Mouse (Mus musculus) limb, embryonic 12.5 days (tissue): ENCODE measurements around the gene Plvap. TPM values are rescaled to one million over a fixed set of nuclear protein-coding genes. Genes with fewer than 3 reads are reported as not detected.

Source experiments
- ATAC-seq: fragments of 200-750 bp; cut with Nextera tagmentation; 2 replicates; pipeline ENCODE4 v1.8.0; 2017; ENCODE audit warnings: low read depth, moderate TSS enrichment; ENCODE audit not compliant: insufficient number of reproducible peaks, insufficient read depth, low FRiP score, low TSS enrichment
- H3K27ac ChIP-seq: fragments of 300-500 bp; sonication (generic); 2 replicates; pipeline ENCODE4 v1.5.1; 2016; ENCODE audit warnings: mild to moderate bottlenecking, moderate library complexity
- H3K27me3 ChIP-seq: fragments of 300-500 bp; sonication (generic); 2 replicates; pipeline ENCODE4 v1.6.1; 2016; ENCODE audit warnings: mild to moderate bottlenecking, moderate library complexity
- H3K36me3 ChIP-seq: fragments of 300-500 bp; sonication (generic); 2 replicates; pipeline ENCODE4 v1.6.1; 2016; ENCODE audit warnings: mild to moderate bottlenecking, moderate library complexity
- H3K4me1 ChIP-seq: fragments of 300-500 bp; sonication (generic); replicated peaks from 2 replicates; pipeline ENCODE4 v1.6.1; 2016
- H3K4me2 ChIP-seq: fragments of 300-500 bp; sonication (generic); 2 replicates; pipeline ENCODE4 v1.6.1; 2016; ENCODE audit warnings: mild to moderate bottlenecking, moderate library complexity
- H3K4me3 ChIP-seq: fragments of 300-500 bp; sonication (generic); replicated peaks from 2 replicates; pipeline ENCODE4 v1.5.1; 2016; ENCODE audit warnings: mild to moderate bottlenecking
- H3K9ac ChIP-seq: fragments of 300-500 bp; sonication (generic); replicated peaks from 2 replicates; pipeline ENCODE4 v1.6.1; 2016; ENCODE audit warnings: mild to moderate bottlenecking, moderate library complexity
- H3K9me3 ChIP-seq: fragments of 300-500 bp; sonication (generic); 2 replicates; pipeline ENCODE4 v1.6.1; 2016; ENCODE audit warnings: mild to moderate bottlenecking, moderate library complexity
- WGBS: fragments of 180-500 bp; shearing (Covaris S2); methylation state at CpG from one replicate; pipeline ENCODE4 v1.1.7; 2016; 5-methylcytosine and 5-hydroxymethylcytosine counted together
- polyA plus RNA-seq: library from polyadenylated mRNA; unstranded; fragments of >200 nt; fragmentation: Nextera tagmentation; extraction: Ambion mirVana; gene quantifications from 2 replicates; pipeline ENCODE4 v1.2.1, GENCODE M21; 2016

The Plvap gene
- polyA plus RNA-seq, 1 experiment from 2014 or later, result 62.5 TPM

DNA sequence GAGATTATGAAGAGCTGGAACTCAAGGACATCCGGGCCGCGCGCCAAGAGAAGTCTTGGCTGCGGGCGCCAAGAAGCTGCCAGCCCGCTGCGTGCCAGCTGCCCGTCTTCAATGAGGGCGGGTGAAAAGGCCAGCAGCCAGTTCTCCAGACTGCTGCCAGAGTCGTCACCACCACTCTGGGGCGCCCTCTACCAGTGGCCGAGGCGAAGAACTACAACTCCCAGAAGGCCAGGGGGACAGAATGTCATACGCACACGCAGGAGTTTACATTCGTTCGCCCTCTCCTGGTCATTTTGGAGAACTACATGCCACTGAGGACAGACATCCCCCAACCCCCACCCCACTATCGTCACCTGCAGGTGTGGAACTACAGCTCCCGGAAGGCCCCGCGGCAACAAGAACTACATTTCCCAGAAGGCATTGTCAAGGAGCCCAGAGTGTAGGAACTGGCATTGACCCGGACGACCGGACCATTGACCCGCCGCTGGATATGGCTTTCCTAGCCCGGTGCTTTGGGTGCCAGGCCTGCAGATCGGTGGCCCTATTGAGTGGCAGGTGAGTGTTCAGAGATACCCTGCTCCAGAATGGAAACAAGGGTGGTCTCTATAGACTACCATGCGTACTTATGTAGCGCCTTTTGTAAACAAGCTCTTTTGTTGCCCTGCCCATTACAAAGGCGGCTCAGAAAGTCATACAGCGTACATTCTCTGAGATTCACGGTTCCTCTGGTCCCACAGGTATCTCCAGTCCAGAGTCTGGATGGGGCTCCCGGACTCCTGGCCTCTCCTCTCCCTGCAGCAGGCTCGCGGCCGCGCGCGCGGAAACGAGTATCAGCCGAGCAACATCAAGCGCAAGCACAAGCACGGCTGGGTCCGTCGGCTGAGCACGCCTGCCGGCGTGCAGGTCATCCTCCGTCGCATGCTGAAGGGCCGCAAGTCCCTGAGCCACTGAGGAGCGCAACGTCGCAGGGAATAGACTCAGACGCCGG is 46.7 kb downstream of the Plvap start, which contains the start of gene Mrpl34:
Gene Mrpl34, plus strand, starts transcription at position 447 of the 988 bp plus-strand sequence.
- Histone ChIP-seq H3K4me2 (peak within 1 kb of the TSS; percentile 92), H3K4me3 (peak within 1 kb of the TSS; percentile 87), H3K4me1 (peaks cover 36% of the 10 kb centered on the region), H3K27ac (peak within 1 kb of the TSS; percentile 76), H3K9me3 (no peaks in the 10 kb centered on the region), H3K9ac (peak within 1 kb of the TSS; percentile 80), H3K36me3 (peaks cover 29% of the 10 kb centered on the region), H3K27me3 (no peaks in the 10 kb centered on the region)
- WGBS, result under 1% methylated on average over 59 of the region's 59 CpGs
- ATAC-seq, result peak; percentile 67

- ATAC-seq, result peak; percentile 82
- no peaks in the 10 kb centered on the region for H3K27me3 ChIP-seq
- WGBS, result under 1% methylated on average over 55 of the region's 55 CpGs
- peak within 1 kb of the TSS; percentile 80 for H3K9ac ChIP-seq
- H3K4me1 ChIP-seq, result peaks cover 32% of the 10 kb centered on the region
- H3K4me2 ChIP-seq, result peak within 1 kb of the TSS; percentile 92
- H3K27ac ChIP-seq, result peak within 1 kb of the TSS; percentile 76
- H3K4me3 ChIP-seq, result peak within 1 kb of the TSS; percentile 87
- peaks cover 43% of the 10 kb centered on the region for H3K36me3 ChIP-seq
- no peaks in the 10 kb centered on the region for H3K9me3 ChIP-seq
These were observed 48.1 kb downstream of the Plvap start, which contains the start of gene Abhd8 for GRCm38 (mm10) chr8:71463188-71464033. Gene Abhd8, minus strand, starts transcription at chr8:71463655.

GRCm38 (mm10) chr8:71462786-71463185 is 48.8 kb downstream of the Plvap start:
- 6% methylated on average over 16 of the region's 16 CpGs for WGBS
- H3K4me3 ChIP-seq, result peak overlapping the region; percentile 87
- H3K9me3 ChIP-seq, result no peaks in the 10 kb centered on the region
- no peaks in the 10 kb centered on the region for H3K27me3 ChIP-seq
- peak overlapping the region; percentile 92 for H3K4me2 ChIP-seq
- H3K36me3 ChIP-seq, result peaks cover 50% of the 10 kb centered on the region
- peaks cover 32% of the 10 kb centered on the region for H3K4me1 ChIP-seq
- no peak overlapping the region for H3K27ac ChIP-seq
- H3K9ac ChIP-seq, result peak overlapping the region; percentile 80
- ATAC-seq, result no peak

DNA sequence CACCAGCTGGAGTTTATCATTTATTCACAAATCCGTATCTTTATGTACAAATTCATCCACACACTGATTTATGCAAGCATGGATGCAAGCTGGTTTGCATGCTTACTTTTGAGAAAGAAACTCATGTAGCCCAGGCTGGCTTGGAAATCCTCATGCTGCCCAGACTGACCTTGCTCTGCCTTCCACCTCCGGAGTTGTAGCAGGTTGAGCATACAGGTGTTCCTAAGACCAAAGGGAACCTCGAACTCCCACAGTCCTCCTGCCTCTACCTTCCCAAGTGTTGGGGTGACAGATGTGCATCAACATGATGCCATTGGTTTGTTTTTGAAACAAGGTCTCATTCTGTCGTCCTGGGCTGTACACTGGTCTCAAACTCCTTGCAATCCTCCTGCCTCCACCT is 49.4 kb downstream of the Plvap start:
- ATAC-seq, result no peak
- H3K27ac ChIP-seq, result no peak overlapping the region

DNA sequence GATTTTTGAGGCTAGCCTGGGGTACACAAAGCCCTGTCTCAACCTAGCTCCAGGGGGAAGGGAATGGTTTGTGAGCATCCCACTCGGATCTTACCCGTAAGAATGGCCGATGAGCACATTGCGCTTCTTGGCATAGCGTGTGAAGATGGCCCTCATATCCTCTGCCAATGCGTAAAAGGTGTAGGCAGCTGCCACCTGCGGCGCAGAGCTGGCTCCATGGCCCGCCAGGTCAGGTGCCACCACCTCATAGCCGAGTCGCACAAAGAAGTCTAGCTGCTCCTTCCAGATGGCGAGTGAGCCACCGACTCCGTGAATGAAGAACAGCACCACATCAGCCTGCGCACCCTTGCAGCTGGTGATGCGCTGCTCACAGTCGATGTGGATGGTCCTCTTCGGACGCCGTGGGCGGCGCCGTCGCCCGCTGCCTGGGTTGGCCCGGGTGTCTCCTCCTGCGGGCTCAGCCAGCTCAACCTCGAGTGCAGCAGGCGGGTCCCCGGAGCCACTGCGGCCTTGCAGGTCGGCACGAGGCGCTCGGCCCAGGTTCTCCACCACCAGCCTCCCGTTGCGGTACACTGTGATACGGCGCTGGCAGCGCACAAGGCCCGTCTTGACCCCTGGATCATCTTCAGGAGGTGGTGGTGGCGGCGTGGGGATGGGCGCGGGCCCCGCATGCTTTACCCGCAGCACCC is 50.3 kb downstream of the Plvap start:
- no peak for ATAC-seq
- Histone ChIP-seq H3K27me3 (no peaks in the 10 kb centered on the region), H3K4me3 (0 out of 2 replicates have a peak overlapping the region, but pooled peaks have one; percentile 3), H3K36me3 (peaks cover 59% of the 10 kb centered on the region), H3K9me3 (no peaks in the 10 kb centered on the region), H3K9ac (peak overlapping the region; percentile 12; the same call in 1 of the 2 replicates), H3K4me1 (peaks cover 32% of the 10 kb centered on the region), H3K27ac (no peak overlapping the region), H3K4me2 (0 out of 2 replicates have a peak overlapping the region, but pooled peaks have one; percentile 92)
- 78% methylated on average over 47 of the region's 47 CpGs for WGBS

More for the DNA sequence above, 49.4 kb downstream of the Plvap start:
- 72% methylated on average over 4 of the region's 4 CpGs for WGBS
- Histone ChIP-seq H3K27me3 (no peaks in the 10 kb centered on the region), H3K4me3 (peak overlapping the region; percentile 87), H3K4me2 (peak overlapping the region; percentile 92), H3K9ac (peak overlapping the region; percentile 80), H3K36me3 (peaks cover 56% of the 10 kb centered on the region), H3K9me3 (no peaks in the 10 kb centered on the region), H3K4me1 (peaks cover 32% of the 10 kb centered on the region)

DNA sequence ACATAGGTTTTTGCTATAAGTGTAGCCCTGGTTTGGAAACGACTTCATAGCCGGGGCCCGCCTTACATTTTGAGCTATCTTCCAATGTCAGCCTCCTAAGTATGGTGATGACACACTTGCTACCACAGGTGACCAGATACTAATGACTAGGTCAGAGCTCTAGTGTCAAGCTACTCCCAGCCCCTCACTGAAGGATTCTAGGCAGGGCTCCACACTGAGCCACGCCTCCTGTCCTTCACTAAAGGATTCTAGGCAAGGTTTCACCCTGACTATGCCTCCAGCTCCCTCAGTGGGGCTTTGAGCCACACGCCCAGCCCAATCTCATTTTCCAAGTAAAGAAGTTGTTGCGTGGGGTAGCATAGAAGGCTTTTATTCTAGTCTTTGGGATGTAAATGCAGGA is 50.8 kb downstream of the Plvap start:
- 93% methylated on average over 6 of the region's 6 CpGs for WGBS
- Histone ChIP-seq H3K4me1 (peaks cover 29% of the 10 kb centered on the region), H3K4me3 (no peak overlapping the region), H3K36me3 (peaks cover 56% of the 10 kb centered on the region), H3K27me3 (no peaks in the 10 kb centered on the region), H3K4me2 (no peak overlapping the region), H3K9ac (no peak overlapping the region), H3K27ac (no peak overlapping the region), H3K9me3 (no peaks in the 10 kb centered on the region)
- ATAC-seq, result no peak

- H3K36me3 ChIP-seq, result peaks cover 56% of the 10 kb centered on the region
- H3K4me3 ChIP-seq, result no peak overlapping the region
- H3K27me3 ChIP-seq, result 0 out of 2 replicates have a peak, but pooled peaks cover 3% of the 10 kb centered on the region
- peaks cover 13% of the 10 kb centered on the region for H3K4me1 ChIP-seq
- no peak overlapping the region for H3K9ac ChIP-seq
- H3K27ac ChIP-seq, result no peak overlapping the region
- H3K4me2 ChIP-seq, result no peak overlapping the region
- no peaks in the 10 kb centered on the region for H3K9me3 ChIP-seq
- no peak; the same call in 1 of the 2 replicates for ATAC-seq
- 84% methylated on average over 20 of the region's 20 CpGs for WGBS
These were observed 53.8 kb downstream of the Plvap start for GRCm38 (mm10) chr8:71457659-71458270.

GRCm38 (mm10) chr8:71456906-71457305 is 54.6 kb downstream of the Plvap start:
- Histone ChIP-seq H3K27me3 (0 out of 2 replicates have a peak, but pooled peaks cover 10% of the 10 kb centered on the region), H3K4me2 (no peak overlapping the region), H3K4me3 (no peak overlapping the region), H3K9ac (no peak overlapping the region), H3K27ac (no peak overlapping the region), H3K4me1 (peaks cover 13% of the 10 kb centered on the region), H3K36me3 (peaks cover 54% of the 10 kb centered on the region), H3K9me3 (no peaks in the 10 kb centered on the region)
- 41% methylated on average over 22 of the region's 22 CpGs for WGBS
- no peak for ATAC-seq

DNA sequence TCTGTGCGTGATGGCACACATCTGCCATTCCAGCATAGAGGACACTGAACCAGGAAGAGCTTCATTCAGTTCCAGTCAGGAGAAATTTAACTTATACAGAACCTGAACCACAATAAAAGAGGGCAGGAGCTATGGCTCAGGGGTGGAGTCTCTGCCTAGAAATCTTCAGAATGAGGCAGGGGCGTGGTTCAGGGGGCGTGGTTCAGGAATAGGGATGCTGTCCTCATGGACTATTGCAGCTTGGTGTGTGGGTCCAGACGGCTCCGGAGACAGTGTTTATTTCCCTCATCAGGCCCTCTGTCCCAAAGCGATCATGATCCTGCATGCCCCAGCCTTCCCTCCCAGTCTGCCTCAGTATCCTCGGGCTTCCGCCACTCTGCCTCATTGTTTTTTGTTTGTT is 56.9 kb downstream of the Plvap start:
- H3K4me3 ChIP-seq, result no peak overlapping the region
- peaks cover 34% of the 10 kb centered on the region for H3K36me3 ChIP-seq
- no peak overlapping the region for H3K4me2 ChIP-seq
- H3K27me3 ChIP-seq, result peaks cover 10% of the 10 kb centered on the region; the same call in 1 of the 2 replicates
- no peak overlapping the region for H3K9ac ChIP-seq
- ATAC-seq, result no peak
- peaks cover 13% of the 10 kb centered on the region for H3K4me1 ChIP-seq
- no peak overlapping the region for H3K27ac ChIP-seq
- no peaks in the 10 kb centered on the region for H3K9me3 ChIP-seq
- WGBS, result 79% methylated on average over 8 of the region's 8 CpGs

- H3K27ac ChIP-seq, result no peak overlapping the region
- H3K9me3 ChIP-seq, result no peaks in the 10 kb centered on the region
- peaks cover 13% of the 10 kb centered on the region for H3K4me1 ChIP-seq
- peak; percentile 7; the same call in 1 of the 2 replicates for ATAC-seq
- H3K4me2 ChIP-seq, result no peak overlapping the region
- H3K9ac ChIP-seq, result no peak overlapping the region
- WGBS, result 73% methylated on average over 2 of the region's 2 CpGs
- peaks cover 14% of the 10 kb centered on the region for H3K36me3 ChIP-seq
- H3K4me3 ChIP-seq, result no peak overlapping the region
- peaks cover 10% of the 10 kb centered on the region; the same call in 1 of the 2 replicates for H3K27me3 ChIP-seq
These were observed 58.9 kb downstream of the Plvap start for GRCm38 (mm10) chr8:71452669-71453068.
